Mouse (Mus musculus): ENCODE measurements around the gene Sufu.

The Sufu gene

DNA sequence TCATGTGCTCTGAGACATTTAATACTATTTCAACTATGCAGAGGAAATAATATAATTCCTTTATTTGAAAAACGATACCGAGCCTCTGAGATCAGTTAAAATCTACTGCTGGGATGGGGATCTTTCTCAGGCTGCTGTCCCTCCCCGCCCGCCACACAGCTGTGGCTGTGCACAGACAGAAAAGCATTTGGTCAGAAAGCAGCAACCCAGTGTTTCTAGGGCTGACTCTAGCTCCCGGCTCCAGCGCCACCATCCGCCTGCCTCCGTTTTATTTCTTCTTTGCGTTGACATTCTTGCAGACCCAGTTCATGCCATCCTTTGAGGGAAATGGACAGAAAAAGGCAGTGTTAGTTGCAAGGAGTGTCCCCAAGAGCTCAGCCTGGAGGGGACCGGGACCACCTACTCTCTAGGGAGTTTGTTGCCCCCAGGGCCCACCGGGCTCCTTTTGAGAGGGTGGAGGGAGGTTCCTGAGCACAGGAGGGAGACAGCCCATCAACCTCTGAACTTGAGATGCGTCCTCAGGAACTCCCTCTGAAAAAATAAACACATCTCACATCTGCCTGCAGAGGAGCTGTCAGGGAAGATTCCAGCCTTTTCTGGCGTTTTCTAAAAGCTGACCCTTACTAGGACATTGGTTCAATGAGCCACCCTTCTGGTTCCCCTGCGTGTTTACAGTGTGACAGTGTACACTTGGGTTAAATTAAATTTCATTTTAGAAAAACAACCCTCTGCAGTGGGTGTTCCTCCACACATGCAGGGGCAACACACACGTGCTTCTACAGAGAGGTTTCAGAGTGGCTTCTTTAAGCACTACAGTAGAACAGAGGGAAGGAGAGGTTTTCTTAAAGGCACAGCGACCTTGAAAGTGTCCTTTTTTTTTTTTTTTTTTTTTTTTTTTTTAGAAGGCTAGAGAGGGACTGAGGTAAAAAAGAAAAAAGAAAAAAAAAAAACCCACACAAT, 134.7 kb downstream of the Sufu start:
- DNase-seq = peak; percentile 58 to 76

DNA sequence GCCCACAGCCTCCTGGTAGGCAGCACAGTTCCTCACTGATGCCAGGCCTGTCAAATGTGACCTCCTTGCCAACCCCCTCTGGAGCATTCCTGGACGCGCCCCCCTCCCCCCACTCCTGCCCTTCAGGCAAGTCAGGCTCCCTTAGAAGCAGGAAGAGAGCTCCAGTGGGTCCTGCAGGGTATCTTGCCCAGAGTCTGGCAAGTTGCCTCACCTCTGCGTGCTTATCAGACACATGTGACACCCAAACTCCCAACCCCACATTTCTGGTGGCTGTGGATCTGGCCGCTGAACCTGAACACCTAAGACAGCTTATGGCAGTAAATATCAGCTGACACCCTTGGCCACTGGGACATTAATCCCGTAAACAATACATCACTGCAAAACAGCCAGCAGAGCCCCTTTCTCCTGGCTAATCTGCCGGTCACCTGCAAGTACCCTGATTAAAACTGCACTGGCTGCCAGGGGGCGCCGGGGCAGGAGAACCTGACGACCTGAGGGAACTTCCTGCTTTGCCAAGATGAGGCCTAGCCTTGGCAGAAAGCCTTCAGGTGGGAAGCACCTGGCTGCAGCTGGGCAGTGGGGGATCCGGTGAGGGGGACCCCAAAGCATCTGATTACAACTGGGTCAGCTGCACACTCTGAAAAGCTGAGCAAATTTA, 135.5 kb downstream of the Sufu start:
- peak; percentile 77 to 85 for DNase-seq

DNA sequence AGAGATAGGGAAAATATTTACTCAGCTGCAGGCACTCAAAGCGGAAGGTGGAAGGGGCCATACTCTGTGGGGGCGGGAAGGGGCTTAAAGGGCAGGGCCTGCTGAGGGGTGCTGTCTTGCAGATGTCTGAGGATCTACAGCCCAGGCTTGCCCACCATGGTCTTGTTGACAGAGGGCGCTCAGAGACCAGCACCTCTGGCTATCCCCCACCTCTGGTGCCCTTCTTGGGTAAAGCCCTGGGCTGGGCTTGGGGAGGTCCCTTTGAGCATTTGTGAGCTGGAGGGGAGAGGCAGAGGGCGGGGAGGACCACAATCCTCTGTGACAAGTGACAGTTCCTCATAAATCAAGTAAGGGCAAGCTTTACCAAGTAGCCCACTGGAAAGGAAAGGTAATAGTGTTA, 136.4 kb downstream of the Sufu start:
- no peak for DNase-seq

DNA sequence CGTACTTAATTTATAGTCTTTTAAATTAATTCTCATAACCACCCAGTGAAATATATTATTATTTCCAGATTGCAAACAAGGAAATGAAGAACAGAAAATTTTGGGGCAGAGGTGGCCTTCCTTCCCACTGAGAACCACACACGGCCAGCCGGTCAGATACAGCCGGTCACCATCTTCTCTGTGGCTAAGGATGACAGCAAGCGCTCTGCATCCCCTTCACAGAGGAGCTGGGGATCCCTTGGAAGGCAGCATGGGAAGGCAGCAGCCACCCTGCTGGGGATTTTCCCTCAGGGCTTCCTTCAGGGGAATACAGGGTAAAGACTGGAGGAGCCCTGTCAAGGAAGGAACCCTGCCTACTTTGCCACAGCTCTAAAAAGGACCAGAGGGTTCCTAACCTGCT, 136.8 kb downstream of the Sufu start:
- no peak for DNase-seq

DNA sequence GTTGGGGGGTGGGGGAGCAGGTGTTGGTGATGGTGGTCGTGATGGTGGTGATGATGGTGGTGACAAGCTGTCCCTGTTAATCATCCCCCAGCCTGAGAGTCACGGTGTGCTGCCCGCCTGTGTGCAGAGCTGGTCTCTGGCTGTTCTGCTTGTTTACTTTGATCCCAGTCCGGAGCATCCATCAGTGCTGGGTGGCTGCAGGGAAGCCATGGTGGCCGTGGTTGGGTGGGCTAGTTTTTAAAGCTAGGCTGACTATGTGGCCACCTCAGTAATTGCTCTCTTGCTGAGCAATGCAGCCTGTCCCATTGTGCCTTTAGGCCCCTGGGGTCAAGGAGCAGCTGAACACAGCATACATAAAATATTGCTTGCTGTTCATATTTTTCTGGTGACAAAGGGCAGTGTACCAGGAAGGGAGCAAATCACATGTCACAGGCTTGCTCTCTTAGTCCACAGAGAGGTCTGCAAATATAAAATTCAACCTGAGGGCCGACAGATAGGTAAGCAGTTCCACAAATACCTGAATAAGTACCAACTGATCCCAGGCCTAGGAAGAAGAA, 137.9 kb downstream of the Sufu start:
- peak; percentile 14 to 41 for DNase-seq

DNA sequence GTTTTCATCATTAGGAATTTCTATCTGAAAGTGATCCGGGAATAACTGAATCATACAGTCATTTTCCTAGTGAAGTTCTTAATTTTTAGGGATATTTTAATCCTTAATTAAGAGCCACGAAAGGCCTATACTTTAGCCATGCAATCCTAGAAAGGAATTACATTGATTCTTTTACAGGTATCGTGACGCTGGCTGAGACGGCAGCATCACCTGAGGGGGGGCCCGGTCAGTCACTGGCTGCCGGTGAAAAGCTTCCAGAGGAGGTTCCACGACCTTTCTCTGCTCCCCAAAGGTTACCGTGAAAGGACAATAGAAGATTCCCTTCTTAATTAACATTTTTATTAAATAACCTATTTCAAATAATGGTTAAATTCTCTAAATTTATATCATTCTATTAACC, 140.7 kb downstream of the Sufu start:
- DNase-seq = no peak

DNA sequence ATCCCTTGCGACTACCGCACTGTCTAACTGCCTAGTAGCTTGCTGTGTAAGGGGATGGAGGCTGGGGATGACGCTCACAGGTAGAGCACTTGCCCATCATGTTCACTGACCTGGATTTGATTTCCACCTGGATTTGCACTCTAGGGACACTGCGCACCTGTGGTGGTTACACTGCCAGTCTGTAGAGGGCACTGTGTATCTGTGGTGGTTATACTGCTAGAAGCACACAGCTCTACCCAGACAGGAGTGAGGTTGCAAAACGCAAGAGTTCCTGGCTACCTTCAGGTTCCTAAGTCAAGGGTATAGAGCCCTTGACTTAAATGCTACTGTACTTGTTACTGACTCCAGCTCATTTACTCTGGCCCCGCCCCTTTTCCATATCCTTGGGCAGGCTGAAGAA, 141.5 kb downstream of the Sufu start:
- DNase-seq = peak in 1 of 2 experiments; percentile 24
